Mouse (Mus musculus) NIH3T3 (cell line): ENCODE results near the gene Timp3.

ENCODE experiments used
- DNase-seq: peaks from one replicate; pipeline ENCODE4 v3.0.0-alpha.2; 2012; ENCODE audit warnings: low read depth

Gene Timp3

DNA sequence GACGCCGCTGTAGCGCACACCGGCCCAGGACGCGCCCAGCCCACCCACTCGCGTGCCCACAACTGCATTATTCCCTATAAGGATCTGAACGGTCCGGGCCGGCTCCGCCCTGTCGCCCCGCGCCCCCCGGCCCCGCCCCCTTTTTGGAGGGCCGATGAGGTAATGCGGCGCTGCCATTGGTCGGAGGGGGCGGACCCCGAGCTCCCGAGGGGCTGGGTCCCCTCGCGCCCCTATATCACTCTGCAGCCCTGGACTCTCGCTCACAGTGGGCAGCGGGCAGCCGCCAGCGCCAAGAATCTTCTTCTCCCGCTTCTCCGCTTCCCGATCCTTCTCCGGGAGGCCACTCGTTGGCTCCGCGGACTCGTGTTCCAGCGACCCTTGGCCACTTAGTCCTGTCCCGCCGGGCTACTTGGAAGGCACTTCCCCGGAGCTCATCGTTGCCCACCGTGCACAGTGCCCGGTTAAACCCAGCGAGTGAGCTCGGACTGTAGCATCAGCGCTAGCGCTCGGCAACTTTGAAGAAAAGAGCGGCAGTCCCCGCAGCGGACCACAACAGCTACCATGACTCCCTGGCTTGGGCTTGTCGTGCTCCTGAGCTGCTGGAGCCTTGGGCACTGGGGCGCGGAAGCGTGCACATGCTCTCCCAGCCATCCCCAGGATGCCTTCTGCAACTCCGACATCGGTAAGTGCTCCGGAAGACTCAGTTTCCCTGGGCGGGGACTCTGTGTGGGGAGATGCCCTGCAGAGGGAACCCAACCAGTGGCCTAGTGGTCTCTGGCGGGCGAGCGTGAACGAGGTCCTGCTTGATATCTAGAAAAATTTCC lies at the start of gene Timp3:
TSS of gene Timp3 (plus strand) at position 80 of the 824 bp plus-strand sequence.
- peak; percentile 77 for DNase-seq

DNA sequence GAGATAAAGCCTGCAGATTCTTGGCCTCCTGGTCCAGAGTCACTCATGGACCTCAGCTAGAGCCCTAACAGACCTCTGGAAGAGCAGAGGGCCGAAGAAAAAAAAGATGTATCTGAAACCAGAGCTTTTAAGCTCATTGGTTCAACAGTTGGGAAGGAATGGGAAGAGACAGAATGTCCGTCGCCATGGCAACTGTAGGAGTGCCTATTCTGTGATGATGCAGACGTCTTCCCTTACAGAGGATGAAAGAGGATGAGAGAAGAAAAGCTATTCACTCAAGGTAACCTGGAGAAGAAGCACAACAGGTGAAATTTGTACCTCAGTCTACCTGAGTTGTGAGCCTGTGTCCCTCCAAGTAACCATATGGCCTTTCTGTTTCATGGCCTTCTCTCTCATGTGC lies 44.0 kb upstream of the Timp3 start:
- DNase-seq: peak; percentile 35

DNA sequence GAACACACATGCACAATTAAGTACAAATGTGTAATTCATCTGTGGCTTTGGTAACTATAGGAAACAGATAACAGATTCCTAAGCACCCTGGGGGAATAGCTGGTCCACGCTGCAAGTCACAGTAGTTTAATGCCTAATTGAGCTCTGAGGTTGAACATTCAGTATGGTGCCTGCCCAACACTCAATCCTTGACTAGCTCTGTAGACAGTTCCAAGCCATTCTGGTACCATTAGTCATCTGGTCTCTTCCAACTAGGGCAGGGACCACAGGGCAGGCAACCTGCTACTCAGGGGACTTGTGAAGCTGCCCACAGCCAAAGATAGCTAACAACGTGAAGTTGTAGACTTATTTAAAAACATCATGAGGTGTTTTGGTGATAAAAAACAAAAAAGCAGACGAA lies 43.1 kb upstream of the Timp3 start:
- DNase-seq: peak; percentile 41

DNA sequence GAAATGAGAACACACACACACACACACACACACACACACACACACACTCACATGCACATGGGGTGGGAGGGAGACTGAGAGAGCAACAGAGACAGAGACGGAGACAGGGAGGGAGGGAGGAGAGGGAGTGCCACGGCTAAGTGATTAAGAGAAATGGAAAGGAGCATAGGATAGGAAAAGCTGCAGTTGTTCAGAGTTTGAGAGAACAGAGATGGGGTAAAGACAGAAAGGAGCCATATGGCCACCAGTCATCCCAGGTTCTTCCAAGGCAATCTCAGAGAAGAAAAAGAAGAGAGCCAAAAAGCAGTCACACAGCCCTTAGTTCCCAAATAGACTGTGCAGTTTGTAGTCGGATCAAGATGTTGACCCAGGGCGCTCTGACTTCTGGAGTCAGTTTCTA lies 42.1 kb upstream of the Timp3 start:
- no peak for DNase-seq

DNA sequence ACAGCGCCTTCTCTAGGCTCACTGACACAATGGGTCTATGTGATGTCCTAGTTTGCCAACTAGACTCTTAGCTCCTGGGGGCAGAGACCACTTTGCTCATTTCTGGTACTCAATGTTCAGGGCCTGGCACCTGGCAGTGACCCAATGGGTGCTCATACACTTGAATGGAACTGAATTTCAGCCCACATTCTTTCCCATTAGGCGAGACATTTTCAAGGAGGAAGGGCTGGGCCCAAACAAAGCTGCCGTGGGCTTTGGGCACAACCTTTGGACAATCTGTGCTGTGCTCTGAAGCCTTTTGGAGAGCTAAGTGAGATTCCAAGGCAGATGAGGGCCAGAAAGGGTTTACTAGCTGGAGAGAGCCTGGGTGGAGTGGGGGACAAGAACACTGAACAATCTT lies 41.2 kb upstream of the Timp3 start:
- DNase-seq: no peak

DNA sequence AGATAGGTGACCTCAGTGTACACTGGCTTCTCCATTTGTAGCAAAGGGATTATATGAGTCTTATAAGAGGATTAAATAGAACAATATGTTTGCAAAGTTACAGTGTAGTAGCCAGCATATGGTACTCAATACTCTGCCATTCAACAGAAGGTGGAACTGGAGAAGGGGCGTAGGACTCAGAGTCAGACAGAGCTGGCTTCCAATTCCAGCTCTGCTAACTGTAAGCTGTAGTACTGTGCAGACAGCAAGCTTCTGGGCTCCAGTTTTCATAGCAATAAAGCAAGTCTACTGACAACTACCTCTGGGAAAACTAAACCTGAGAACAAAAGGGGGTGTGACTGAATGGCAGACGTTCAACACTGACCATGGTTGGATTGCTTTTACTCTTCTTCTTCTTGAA lies 38.4 kb upstream of the Timp3 start:
- no peak for DNase-seq

DNA sequence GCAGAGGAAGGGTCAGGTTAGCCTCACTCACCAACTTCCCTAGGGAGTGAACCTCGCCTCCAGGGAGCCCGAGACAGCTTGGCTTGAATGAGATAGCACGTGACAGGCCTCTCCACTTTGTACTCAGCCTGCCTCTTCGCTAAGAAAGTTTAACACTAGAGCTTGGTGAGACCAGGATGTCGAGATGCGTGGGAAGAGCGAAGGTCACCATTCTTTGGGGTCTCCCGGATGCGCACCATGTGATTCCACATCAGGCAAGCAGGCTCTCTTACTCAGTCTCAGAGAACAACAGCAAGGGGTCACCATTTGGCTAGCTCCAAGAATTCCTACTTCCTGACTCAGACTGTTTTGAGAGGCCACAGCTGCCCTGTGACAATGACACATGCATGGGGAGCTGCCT lies 35.6 kb upstream of the Timp3 start:
- DNase-seq: peak; percentile 50

DNA sequence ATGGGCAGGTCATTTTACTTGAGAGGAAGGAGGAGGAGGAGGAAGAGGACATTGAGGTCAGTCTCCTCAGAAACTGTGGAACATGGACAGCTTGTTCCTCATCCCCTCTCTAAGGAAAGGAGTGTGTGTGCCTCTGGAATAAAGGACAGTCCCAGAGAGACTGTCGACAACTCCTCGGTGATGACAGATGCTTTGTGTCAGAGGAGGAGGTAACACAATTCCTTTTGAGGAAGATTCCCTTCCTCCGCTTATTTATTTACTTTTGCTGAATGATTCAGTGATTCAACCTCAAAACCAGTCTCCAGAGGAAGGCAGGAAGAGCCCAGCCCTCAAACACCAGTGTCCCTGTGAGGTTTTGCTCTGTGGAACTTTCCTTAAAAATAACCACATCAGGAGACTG lies 29.9 kb upstream of the Timp3 start:
- DNase-seq: peak; percentile 76

DNA sequence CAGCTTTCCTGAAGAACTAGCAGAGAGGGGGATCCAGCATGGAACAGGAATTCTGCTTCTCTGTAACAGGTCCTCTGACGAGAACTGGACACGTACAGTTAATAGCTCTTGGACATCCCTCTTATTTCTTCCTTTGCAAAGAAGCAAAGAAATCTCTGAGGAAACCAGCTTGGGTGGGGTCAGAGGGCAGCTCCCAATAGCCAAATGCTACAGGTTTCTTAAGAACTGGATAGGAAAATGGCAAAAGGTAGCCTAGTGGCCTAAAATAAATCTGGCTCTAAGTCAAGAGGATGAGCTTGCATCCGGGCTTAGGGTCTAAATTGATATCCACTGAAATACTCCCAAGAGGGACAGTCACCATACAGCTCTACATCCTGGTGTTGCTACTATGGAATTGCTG lies 27.3 kb upstream of the Timp3 start:
- no peak for DNase-seq

DNA sequence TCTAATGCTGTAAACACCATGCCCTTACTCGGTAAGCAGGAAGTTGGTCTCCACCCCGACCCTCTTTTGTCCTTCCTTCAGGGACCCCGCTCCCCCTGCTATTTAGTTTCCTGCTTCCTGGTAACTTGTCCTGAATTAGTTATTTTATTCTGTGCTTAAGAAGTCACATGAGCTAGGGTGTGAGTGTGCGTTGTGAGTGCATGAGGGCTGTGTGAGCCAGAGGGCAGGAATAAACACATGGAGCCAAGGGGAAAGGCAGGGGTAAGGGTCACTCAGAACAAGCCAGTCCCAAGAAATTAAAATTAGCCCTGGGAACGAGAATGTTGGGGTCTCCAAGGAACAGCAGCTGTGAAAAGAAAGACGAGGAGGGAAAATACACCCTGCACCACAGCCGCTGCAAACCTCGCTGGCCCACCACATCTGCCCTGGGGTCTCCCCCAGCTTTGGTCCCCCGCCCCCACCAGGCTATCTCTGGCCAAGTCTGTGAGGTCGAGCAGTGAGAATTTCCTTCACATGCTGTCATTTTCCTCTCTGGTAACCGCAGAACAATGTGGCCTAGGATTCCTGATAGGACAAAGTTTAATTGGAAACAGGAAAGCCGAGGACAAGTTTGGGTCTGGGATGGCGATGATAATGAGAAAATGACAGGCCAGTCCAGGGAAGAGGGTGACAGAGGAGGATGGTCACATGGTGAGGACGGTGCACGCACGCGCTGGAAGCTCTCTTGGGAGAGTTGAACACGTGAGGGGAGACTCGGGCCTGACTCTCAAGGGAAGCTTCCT lies 26.6 kb upstream of the Timp3 start:
- no peak for DNase-seq

DNA sequence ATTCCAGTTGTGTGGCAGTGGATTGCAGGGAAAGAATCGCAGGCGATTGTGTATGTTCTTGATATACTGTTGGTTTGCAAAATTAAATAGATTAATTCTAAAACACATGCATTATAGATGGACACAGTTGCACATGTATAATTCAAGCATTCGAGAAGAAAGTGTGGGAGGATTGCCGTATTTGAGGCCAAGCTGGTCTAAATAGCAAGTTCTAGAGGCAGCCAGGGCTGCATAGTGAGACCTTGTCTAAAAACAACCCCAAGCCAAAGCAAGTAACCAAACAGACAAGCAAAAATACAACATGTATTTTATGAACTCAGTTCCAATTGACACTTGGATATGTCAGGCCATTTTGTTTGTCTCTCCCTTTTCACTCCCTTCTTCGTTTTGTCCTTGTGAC lies 24.6 kb upstream of the Timp3 start:
- no peak for DNase-seq

DNA sequence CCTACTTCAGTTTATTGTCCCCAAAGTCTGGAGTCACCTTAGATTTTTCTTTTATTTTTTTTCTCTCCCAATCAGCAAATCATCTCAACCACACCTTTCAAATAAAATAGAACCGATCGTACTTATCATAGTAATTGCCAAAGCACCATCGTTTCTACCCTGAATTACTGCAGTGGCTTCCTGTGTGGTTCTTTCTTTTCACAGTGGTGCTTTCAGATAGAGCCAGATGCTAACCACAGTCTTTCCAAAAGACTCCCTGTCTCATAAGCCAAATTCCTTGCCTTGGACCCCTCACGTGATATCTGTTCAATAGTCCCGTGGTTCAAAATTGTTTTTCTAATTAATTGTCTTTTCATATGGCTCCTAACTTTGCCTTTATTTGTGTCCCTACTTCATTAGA lies 22.8 kb upstream of the Timp3 start:
- DNase-seq: no peak

DNA sequence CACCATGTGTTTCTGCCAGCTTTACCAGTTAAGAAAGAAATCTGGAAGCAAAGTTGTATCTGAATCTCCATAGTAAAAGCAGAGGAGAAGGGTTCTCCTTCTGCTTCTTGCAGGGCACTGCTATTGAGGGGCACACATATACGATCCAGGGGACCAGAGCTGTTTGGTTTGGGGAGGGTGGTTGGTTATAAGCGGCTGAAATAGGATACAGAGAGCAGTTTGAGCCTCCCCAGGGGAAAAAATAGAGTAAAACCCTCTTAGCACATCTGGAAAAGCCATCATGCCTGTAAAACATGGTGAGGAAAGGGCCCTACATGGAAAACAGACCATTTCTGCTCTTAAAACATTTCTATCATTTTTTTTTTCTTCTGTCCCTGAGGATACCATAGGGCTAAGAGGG lies 21.7 kb upstream of the Timp3 start:
- DNase-seq: no peak

DNA sequence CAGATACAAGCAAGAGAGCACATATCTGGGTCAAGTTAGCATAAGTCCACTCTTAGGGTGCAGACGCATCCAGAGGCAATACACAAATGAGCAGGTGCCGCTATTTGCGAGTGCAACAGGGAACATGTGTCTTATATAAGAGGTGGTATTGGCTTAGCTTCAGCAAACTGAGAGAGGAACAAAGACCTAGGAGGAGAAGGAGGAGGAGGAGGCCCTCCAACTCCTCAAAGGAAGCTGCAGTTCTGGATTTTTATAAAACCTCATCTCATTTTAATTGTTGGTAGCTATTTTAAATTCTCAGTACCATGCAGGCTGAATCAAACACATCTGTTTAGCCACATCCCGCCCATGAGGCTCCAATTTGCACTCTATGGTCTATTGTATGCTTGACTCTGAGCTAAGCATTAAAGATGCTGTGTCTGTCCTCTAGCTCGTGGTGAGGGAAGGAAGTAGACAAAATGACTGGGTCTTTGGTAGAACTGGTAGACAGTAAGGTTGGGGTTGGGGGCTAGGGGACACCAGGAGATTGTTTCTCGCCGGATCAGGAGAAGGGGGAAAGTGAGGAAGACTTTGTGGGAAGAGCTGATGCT lies 20.5 kb upstream of the Timp3 start:
- no peak for DNase-seq

DNA sequence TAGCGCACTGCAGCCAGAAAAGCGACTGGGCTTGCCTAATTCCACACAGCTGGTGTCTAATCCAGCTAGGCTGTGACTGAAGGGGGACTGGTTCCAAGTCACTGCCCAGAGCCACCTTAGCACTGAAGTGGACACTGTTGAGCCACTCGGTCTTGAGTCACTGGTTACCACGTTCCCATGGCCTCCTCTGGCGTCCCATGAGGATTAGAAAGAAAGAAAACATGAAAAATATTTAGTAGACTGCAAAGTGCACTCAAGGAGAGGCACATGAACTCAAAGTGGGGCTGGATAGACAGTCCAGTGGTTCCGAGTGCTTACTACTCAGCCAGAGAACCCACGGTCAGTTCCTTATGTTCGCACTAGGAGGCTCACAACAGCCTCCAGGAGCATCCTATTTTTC lies 18.9 kb upstream of the Timp3 start:
- no peak for DNase-seq

DNA sequence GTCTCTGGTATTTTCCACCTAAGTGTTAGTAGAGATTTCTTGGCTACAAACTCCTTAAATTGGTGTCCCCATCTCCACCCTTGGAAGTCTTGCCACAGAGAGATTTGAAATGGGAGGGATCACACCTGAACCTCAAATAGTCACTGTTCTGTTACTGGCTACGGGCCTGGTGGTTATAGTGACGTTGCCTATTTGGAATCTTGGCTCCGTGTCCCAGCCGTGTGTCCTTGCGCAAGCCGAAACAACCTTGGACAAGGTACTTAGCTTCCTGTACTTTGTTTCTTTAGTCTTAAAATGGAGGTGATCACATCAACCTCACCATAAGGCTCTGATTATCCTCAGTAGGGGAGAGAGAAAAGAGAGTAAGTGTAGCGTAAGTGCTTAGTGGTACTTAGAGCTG lies 13.7 kb upstream of the Timp3 start:
- DNase-seq: no peak

DNA sequence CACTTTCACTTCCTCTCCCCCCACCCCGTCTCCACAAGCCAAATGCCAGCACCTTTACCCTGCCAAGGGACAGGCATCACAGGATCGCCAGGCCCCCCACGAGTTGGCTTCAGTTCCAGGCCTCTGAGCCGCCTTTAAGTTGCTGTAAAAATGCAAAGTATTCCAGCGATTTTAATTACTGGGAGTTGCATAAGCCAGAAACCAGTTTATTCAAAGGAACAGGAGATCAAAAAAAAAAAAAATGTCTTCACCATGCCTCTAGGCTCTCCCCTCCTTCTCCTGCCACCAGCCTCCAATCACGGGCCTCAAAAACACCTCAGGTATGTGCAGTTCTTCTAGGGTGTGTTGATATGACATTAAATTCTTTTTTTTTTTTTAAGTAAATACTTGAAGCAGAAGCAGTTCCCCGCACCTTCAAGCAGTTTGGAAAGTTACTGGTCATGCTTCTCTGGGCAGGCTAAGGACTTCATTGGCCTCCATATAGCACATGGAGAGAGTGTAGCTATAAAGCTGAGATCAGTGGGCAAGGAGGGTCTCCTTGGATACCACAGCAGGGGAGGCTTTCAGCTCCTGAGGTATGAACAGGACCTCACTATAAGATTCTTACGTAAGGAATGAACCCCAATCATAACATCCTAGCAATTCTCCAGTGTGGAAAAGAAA lies 9.9 kb upstream of the Timp3 start:
- DNase-seq: peak; percentile 73

DNA sequence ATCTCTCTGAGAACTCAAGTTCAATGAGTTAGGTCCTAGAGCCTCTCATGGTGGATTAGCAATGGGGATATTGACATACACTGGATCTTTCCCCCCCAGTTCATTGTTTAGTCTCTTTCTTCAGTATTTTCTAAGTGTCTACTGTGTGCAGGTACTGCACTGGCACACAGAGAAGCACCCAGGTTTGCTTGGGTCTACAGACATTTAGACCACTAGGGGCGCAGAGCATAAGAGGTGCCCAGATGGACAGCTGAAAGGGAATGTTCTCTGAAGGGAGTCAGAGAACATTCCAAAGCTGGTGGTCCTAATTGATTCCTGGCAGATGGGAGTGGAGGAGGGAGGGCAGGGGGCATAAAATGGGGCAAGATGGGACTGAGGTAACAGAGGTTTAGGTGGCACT lies 6.3 kb upstream of the Timp3 start:
- DNase-seq: no peak

DNA sequence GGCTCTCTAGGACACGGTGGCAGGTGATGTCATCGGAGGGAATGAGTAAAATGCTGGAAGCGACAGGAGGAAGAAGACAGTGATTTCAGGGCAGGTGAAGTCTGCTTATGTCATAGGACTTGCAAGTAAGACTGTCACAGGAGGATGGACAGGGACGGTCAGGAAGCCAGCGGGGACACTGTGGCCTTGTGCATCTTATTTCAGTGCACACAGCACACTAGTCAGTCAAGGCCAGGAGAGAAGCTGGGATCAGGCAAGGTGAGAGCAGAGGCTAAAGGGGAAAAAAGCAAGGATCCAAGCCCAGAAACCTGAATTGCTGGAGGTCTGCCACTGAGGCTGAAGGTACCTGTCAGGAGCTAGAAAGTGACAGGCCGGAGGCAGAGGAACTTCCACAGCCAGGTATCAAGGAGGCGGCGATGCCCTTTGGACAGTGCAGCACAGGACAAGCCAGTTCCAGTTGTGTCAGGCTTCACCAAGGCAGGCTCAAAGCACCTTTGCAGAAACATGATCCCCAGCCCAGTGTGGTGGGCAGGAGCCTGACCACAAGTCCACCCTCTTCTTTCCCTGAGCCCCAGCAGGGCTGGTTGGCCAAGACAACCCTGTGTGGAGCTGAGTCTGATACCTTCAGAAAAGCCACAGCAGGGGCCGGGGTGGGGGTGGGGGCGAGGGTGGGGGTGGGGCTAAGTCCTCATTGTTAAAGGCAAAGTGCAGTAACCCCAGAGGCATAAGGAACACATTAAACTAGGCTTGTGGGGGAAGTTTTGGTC lies 5.4 kb upstream of the Timp3 start:
- no peak for DNase-seq

DNA sequence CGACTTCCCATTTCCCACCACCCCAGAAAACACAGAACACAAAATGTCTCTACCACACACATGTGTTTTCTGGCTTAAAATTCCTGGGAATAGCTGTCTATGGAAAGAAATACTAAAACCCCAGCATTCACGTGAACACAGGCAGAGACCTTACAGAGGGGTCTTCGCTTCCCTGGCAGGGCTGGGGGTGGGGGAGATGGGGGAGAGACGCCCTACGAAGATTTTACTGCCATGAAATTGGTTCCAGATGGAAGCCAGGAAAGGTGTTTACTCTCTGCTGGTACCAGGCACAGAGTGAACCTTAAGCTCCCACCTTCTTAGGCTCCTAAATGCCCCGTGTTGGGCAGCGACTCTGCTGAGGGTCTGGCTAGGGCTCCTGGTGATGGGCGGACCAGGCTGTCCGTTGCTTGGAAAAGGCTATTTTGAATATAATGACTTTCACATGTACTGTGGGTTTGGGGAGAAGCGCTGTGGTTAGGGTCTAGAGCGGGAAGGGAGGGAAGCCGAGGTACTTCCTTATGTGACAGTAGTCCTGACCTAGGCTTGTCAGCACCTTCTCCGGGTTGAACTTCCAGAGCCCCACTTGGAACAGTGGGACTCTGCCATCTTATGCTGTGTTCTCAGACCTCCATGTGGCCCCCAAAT lies 4.6 kb upstream of the Timp3 start:
- DNase-seq: no peak

DNA sequence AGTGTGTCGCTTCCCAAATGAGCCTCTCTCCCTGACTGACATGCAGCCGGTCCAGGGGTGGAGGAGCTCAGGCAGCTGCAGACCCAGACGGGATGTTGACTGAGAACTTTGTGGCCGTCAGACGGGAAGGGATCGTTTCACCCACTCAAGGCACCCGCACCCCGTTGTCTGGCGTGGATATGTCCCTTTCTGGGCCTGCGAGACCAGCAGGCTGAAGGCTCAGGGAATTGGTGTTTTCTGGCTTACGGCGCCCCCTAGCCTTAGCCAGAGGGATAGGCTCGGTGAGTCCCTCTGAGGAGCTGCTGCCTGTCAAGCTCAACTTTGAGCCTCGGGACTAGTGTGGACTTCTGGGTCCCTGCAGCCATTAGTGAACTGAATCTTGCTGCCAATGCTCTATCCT lies 4.1 kb upstream of the Timp3 start:
- peak; percentile 90 for DNase-seq
